Mouse (Mus musculus) megakaryocyte, embryonic 14.5 days (primary cell): ENCODE results near the gene Med19.

Experiments
- FLI1 ChIP-seq: IDR thresholded peaks from 2 replicates; pipeline ENCODE4 v1.6.1; 2012; ENCODE audit warnings: low read length, inconsistent platforms, mixed read lengths
- GATA1 ChIP-seq: IDR thresholded peaks from 3 replicates; pipeline ENCODE4 v1.6.1; 2012; ENCODE audit warnings: mixed read lengths, low read length, inconsistent platforms, borderline replicate concordance

GRCm38 (mm10) chr2:84695007-84695695, 16.9 kb downstream of the Med19 start:
- TF ChIP-seq FLI1 (no peak), GATA1 (no peak)
